Mouse (Mus musculus) neural tube, embryonic 14.5 days (tissue): ENCODE measurements around the gene Rb1. TPM values are rescaled to one million over a fixed set of nuclear protein-coding genes. Genes with fewer than 3 reads are reported as not detected.

ENCODE experiments used
- ATAC-seq: fragments of 200-750 bp; cut with Nextera tagmentation; 2 replicates; pipeline ENCODE4 v1.8.0; 2017; ENCODE audit warnings: low read depth, mild to moderate bottlenecking, moderate TSS enrichment, moderate library complexity
- H3K27ac ChIP-seq: fragments of 300-500 bp; sonication (generic); 2 replicates; pipeline ENCODE4 v1.5.1; 2014; ENCODE audit warnings: low read depth, mild to moderate bottlenecking, control low read depth, low read length, moderate library complexity, mixed read lengths
- H3K27me3 ChIP-seq: fragments of 300-500 bp; sonication (generic); 2 replicates; pipeline ENCODE4 v1.6.1; 2014; ENCODE audit warnings: low read length; ENCODE audit not compliant: control insufficient read depth, insufficient read depth
- H3K36me3 ChIP-seq: fragments of 300-500 bp; sonication (generic); 2 replicates; pipeline ENCODE4 v1.6.1; 2014; ENCODE audit warnings: low read length, mixed read lengths; ENCODE audit not compliant: control insufficient read depth, insufficient read depth
- H3K4me1 ChIP-seq: fragments of 300-500 bp; sonication (generic); 2 replicates; pipeline ENCODE4 v1.6.1; 2014; ENCODE audit warnings: low read length; ENCODE audit not compliant: control insufficient read depth, insufficient read depth
- H3K4me2 ChIP-seq: fragments of 300-500 bp; sonication (generic); 2 replicates; pipeline ENCODE4 v1.6.1; 2014; ENCODE audit warnings: mild to moderate bottlenecking, low read depth, low read length, control low read depth
- H3K4me3 ChIP-seq: fragments of 300-500 bp; sonication (generic); 2 replicates; pipeline ENCODE4 v1.5.1; 2014; ENCODE audit warnings: low read depth, low read length, control low read depth, mixed read lengths
- H3K9ac ChIP-seq: fragments of 300-500 bp; sonication (generic); replicated peaks from 2 replicates; pipeline ENCODE4 v1.6.1; 2014; ENCODE audit warnings: low read depth, mild to moderate bottlenecking, control low read depth, low read length, mixed read lengths
- H3K9me3 ChIP-seq: fragments of 300-500 bp; sonication (generic); 2 replicates; pipeline ENCODE4 v1.6.1; 2016; ENCODE audit warnings: low read length; ENCODE audit not compliant: control insufficient read depth
- WGBS: fragments of 180-500 bp; shearing (Covaris S2); extraction: QIAGEN DNeasy Blood & Tissue Kit; methylation state at CpG from one replicate; pipeline ENCODE4 v1.1.7; 2014; 5-methylcytosine and 5-hydroxymethylcytosine counted together
- polyA plus RNA-seq: library from polyadenylated mRNA; unstranded; fragments of >200 nt; fragmentation: Nextera tagmentation; extraction: Ambion mirVana; gene quantifications from 2 replicates; pipeline ENCODE4 v1.2.1, GENCODE M21; 2014

Gene Rb1
- polyA plus RNA-seq, 1 experiment from 2014 or later = 33.8 TPM

DNA sequence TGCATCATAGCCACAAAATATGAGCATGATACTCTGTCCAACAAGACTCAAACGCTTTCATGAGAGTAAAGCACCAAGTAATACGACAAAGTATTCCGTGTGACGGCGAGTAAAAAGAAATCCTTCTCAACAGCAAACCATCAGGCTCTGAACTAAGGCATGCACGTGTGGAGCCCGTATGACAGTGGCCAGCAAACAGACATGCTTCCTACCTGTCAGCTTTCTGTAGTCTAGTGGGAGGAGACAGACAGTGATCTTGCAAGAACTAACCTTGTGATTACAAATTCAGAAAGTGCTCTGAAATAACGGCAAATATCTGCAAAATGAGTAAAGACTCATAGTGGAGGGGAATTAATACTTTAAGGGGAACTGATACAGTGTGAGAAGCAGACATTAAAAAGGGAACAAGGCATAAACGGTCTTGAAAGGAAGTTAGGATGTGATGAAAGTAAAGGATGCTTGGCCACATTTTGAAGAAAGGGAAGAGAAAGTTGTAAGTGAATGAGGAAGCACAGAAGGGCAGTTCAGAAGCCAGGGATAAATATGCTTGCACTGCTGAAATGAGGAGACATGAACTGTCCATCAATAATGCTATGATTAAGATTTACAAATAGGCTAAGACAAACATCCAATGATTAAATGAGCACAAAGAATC is 103.2 kb downstream of the Rb1 start:
- Histone ChIP-seq H3K36me3 (no peaks in the 10 kb centered on the region), H3K9me3 (no peaks in the 10 kb centered on the region), H3K9ac (no peak overlapping the region), H3K4me1 (0 out of 2 replicates have a peak, but pooled peaks cover 3% of the 10 kb centered on the region), H3K4me2 (no peak overlapping the region), H3K27me3 (no peaks in the 10 kb centered on the region), H3K27ac (no peak overlapping the region), H3K4me3 (no peak overlapping the region)
- ATAC-seq = no peak
- WGBS = 90% methylated on average over 9 of the region's 9 CpGs

- no peak overlapping the region for H3K9ac ChIP-seq
- H3K4me2 ChIP-seq = no peak overlapping the region
- no peaks in the 10 kb centered on the region for H3K9me3 ChIP-seq
- H3K27me3 ChIP-seq = no peaks in the 10 kb centered on the region
- WGBS = 82% methylated on average over 1 of the region's 1 CpGs
- ATAC-seq = no peak
- H3K36me3 ChIP-seq = peaks cover 11% of the 10 kb centered on the region; the same call in 1 of the 2 replicates
- H3K27ac ChIP-seq = no peak overlapping the region
- H3K4me3 ChIP-seq = no peak overlapping the region
- H3K4me1 ChIP-seq = no peaks in the 10 kb centered on the region
Measured at GRCm38 (mm10) chr14:73217062-73217461, 108.6 kb downstream of the Rb1 start.

- Histone ChIP-seq H3K36me3 (peaks cover 11% of the 10 kb centered on the region; the same call in 1 of the 2 replicates), H3K27ac (no peak overlapping the region), H3K4me2 (no peak overlapping the region), H3K4me3 (no peak overlapping the region), H3K9me3 (no peaks in the 10 kb centered on the region), H3K9ac (no peak overlapping the region), H3K4me1 (no peaks in the 10 kb centered on the region), H3K27me3 (no peaks in the 10 kb centered on the region)
- no peak for ATAC-seq
- 93% methylated on average over 5 of the region's 5 CpGs for WGBS
Measured at GRCm38 (mm10) chr14:73211477-73211876, 114.1 kb downstream of the Rb1 start.

DNA sequence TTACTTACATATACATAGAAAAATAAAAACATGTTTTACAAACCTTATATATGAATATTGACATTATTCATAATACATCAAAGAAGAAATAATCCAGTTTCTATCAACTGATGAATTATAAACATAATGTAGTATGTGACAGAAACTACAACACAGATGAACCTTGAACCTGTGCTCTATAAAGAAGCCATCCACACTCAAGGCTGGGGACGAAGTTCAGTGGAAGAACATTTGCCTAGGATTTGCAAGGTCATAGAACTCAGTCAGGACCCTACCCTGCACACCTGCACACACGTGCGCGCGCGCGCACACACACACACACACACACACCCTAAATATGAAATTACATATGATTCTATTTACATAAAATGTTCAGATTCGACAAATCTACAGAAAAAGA is 115.4 kb downstream of the Rb1 start:
- Histone ChIP-seq H3K36me3 (peaks cover 6% of the 10 kb centered on the region; the same call in 1 of the 2 replicates), H3K4me3 (no peak overlapping the region), H3K4me2 (no peak overlapping the region), H3K4me1 (no peaks in the 10 kb centered on the region), H3K9ac (no peak overlapping the region), H3K9me3 (no peaks in the 10 kb centered on the region), H3K27me3 (no peaks in the 10 kb centered on the region), H3K27ac (no peak overlapping the region)
- 96% methylated on average over 8 of the region's 8 CpGs for WGBS
- no peak for ATAC-seq

- H3K4me2 ChIP-seq = no peak overlapping the region
Measured at GRCm38 (mm10) chr14:73209262-73209661, 116.4 kb downstream of the Rb1 start.

DNA sequence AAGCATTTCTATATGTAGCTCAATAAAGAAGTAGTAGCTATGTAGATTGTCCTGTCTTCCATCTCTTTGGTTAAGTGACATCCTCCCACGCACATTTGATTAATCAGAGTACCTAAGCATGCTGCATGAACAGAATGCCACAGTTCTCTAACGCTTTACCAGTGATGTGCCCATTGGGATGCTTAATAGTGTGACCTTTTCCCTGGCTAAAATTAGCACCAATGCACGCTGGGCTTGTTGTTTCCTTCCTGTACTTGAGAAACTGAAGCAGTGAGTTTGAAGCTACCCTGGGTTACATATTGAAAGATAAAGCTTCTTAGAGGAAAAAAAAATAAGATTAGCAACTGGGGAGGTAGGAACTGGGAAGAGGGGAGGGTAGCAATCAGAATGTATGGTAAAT is 121.6 kb downstream of the Rb1 start:
- Histone ChIP-seq H3K36me3 (peaks cover 7% of the 10 kb centered on the region; the same call in 1 of the 2 replicates), H3K9me3 (no peaks in the 10 kb centered on the region), H3K4me2 (no peak overlapping the region), H3K27ac (no peak overlapping the region), H3K4me1 (no peaks in the 10 kb centered on the region), H3K9ac (no peak overlapping the region), H3K27me3 (no peaks in the 10 kb centered on the region), H3K4me3 (no peak overlapping the region)
- 74% methylated on average over 3 of the region's 3 CpGs for WGBS
- no peak for ATAC-seq

More at GRCm38 (mm10) chr14:73209262-73209661, 116.4 kb downstream of the Rb1 start:
- no peak overlapping the region for H3K9ac ChIP-seq
- no peaks in the 10 kb centered on the region for H3K9me3 ChIP-seq
- peaks cover 7% of the 10 kb centered on the region; the same call in 1 of the 2 replicates for H3K36me3 ChIP-seq
- no peaks in the 10 kb centered on the region for H3K4me1 ChIP-seq
- H3K27ac ChIP-seq = no peak overlapping the region
- no peak overlapping the region for H3K4me3 ChIP-seq
- no peak for ATAC-seq
- no peaks in the 10 kb centered on the region for H3K27me3 ChIP-seq

DNA sequence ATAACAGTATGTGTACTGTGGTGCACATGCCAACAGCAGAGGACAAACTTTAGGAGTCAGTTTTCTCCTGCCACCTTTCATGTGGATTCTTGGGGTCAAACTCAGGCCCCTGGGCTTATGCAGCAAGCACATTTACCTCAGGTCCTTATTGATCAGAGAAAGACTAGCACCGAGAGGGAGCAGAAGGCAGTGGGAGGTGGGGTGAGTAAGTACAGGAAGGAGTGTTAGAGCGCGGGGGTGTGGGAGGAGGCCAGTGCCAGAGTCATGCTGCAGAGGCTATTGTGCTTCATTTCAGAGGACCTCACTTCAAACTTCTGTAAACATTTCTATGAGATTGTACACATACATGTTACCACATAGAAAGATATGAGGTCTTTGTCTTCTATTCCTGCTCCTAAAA is 124.2 kb downstream of the Rb1 start:
- WGBS = 73% methylated on average over 3 of the region's 3 CpGs
- no peaks in the 10 kb centered on the region for H3K9me3 ChIP-seq
- H3K4me3 ChIP-seq = no peak overlapping the region
- H3K9ac ChIP-seq = no peak overlapping the region
- no peaks in the 10 kb centered on the region for H3K27me3 ChIP-seq
- no peak overlapping the region for H3K4me2 ChIP-seq
- H3K4me1 ChIP-seq = no peaks in the 10 kb centered on the region
- H3K27ac ChIP-seq = no peak overlapping the region
- peaks cover 21% of the 10 kb centered on the region; the same call in 1 of the 2 replicates for H3K36me3 ChIP-seq
- ATAC-seq = no peak

DNA sequence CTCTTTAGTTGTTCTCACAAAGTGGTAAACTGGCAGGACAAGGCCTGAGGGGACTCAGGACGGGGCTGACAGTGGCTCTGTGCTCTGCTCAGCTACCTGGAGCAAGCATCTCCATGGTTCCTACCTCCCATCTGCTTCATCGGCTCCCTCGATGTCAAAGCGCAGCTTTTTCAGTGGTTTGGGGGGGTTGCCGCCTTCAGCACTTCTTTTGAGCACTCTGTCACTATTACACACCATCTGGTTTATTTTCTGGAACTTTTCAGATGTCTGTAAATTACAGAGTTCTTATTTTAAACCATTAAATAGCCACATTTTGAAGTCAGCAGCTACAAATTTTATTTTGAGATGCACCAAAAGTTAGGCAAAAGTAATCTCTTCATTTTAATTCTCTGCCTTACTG is 126.6 kb downstream of the Rb1 start:
- H3K4me1 ChIP-seq = no peaks in the 10 kb centered on the region
- H3K9ac ChIP-seq = no peak overlapping the region
- WGBS = 54% methylated on average over 5 of the region's 5 CpGs
- no peak for ATAC-seq
- no peaks in the 10 kb centered on the region for H3K27me3 ChIP-seq
- H3K9me3 ChIP-seq = no peaks in the 10 kb centered on the region
- H3K4me3 ChIP-seq = no peak overlapping the region
- no peak overlapping the region for H3K4me2 ChIP-seq
- no peak overlapping the region for H3K27ac ChIP-seq
- H3K36me3 ChIP-seq = peaks cover 13% of the 10 kb centered on the region; the same call in 1 of the 2 replicates

- no peak overlapping the region for H3K4me2 ChIP-seq
- H3K9me3 ChIP-seq = no peaks in the 10 kb centered on the region
- 93% methylated on average over 7 of the region's 7 CpGs for WGBS
- H3K4me3 ChIP-seq = no peak overlapping the region
- peaks cover 11% of the 10 kb centered on the region; the same call in 1 of the 2 replicates for H3K36me3 ChIP-seq
- no peaks in the 10 kb centered on the region for H3K4me1 ChIP-seq
- no peak overlapping the region for H3K9ac ChIP-seq
- no peaks in the 10 kb centered on the region for H3K27me3 ChIP-seq
- no peak; the same call in 1 of the 2 replicates for ATAC-seq
- no peak overlapping the region for H3K27ac ChIP-seq
Measured at GRCm38 (mm10) chr14:73186875-73187274, 138.7 kb downstream of the Rb1 start.
